Mouse (Mus musculus) cerebellum, postnatal 36 days (tissue): ENCODE results near the gene Cpvl.

Experiments used
- DNase-seq, 2 experiments: peaks; one replicate each; pipeline ENCODE4 v3.0.0; 2021 to 2022; ENCODE audit warnings: mixed read lengths in 2 of 2

Gene Cpvl

GRCm38 (mm10) chr6:53978571-53978970, at the start of gene Cpvl:
TSS of gene Cpvl (minus strand) at chr6:53978671.
- no peak for DNase-seq

DNA sequence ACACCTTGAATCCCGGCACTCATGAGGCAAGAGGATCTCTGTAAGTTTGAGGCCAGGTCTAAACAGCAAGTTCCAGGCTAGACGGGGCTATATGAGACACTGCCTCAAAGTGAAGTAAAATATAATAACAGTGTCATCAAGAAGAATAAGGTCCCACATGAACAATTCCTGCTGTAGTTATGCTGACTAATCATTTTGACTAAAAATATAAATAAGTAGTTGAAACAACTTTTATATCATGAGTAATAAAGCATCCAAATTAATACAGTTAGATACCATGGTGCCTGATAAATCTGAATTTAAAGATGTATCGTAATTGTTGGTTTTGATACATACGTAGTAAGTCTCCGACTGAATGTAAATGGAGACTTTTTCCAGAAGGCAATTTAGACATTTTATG, 45.4 kb upstream of the Cpvl start:
- no peak for DNase-seq

GRCm38 (mm10) chr6:54021123-54021789, 42.8 kb upstream of the Cpvl start:
- DNase-seq: no peak

GRCm38 (mm10) chr6:54018861-54019260, 40.4 kb upstream of the Cpvl start:
- no peak for DNase-seq

GRCm38 (mm10) chr6:54018038-54018437, 39.6 kb upstream of the Cpvl start:
- no peak for DNase-seq

DNA sequence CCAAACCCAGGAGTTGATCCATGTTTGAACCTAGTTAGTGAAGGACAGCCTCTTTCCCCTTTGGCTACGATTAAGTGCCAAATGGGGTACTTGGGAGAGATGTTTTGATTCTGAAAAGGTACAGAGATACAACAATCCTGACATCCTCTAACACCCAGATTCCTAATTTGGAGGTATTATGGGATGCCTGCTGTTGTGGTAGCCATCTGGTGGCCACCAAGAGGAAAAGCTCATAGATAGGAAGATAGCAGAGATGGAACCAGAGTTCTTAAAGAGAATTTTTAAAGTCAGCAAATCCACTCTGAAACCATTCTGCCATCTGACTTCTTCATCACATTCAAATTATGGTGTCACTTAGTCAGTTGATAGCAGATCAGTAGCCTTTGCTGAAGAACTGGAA, 33.7 kb upstream of the Cpvl start:
- no peak for DNase-seq

GRCm38 (mm10) chr6:54010362-54010761, 31.9 kb upstream of the Cpvl start:
- DNase-seq: no peak

- DNase-seq: no peak
These were observed 30.8 kb upstream of the Cpvl start for GRCm38 (mm10) chr6:54009293-54009692.

GRCm38 (mm10) chr6:54008448-54009120, 30.1 kb upstream of the Cpvl start:
- DNase-seq: peak in 1 of 2 experiments; percentile 22

- DNase-seq: no peak
These were observed 26.8 kb upstream of the Cpvl start for GRCm38 (mm10) chr6:54005302-54005701.

GRCm38 (mm10) chr6:53996226-53996955, 17.9 kb upstream of the Cpvl start:
- DNase-seq: no peak

GRCm38 (mm10) chr6:53995519-53995918, 17.0 kb upstream of the Cpvl start:
- DNase-seq: no peak

DNA sequence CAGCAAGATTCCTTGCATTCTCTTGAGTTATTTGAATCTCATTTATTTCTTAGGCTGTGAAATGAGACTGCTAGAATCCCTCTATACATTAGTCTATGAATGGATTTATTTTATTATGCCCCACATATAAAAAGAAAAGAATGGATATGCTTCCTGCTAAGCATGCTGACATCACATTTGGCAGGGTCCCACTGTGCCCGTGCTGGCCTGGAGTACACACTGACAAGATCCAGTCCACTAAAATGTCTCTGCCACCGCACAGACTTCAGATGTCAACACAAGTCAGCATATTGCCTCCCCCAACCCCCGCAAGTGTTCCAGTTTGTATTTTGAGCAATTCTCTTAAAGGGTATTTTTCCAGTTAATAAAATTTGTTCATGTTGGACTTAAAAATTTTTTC, 13.9 kb upstream of the Cpvl start:
- DNase-seq: peak; percentile 20 to 30

GRCm38 (mm10) chr6:53987235-53987634, 8.8 kb upstream of the Cpvl start:
- no peak for DNase-seq

DNA sequence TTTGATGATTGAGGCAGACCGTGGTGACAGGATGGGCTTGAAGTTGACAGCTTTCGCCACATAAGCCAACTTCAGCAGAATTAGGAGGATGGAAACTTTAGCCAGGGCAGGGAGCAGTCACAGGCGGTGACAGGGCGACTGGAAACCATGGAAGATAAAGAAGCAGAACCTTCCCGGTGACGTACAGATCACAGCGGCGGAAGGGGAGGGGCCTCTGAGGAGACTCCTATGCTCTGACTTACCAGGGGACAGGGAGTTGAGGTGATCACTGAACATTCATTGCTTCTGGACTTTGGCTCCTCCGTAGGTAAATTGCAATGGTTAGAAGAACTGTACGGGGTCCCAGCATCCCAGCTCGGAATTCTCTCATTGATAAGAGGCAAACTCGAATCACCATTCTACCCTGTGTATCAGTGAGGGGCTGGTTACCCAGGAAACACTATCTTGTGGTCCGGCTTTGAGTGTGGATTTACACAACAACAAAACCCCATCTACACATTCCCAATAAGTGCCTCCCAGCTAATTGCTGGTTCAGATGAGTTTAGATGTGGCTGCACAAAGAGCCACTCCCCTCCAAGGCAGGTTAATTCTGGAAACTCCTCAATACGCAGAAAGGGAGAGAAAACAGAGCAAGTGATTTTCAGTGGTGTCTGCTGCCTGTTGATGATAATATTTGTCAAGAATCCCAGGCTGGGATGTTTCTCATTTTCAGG, 8.0 kb upstream of the Cpvl start:
- DNase-seq: no peak

DNA sequence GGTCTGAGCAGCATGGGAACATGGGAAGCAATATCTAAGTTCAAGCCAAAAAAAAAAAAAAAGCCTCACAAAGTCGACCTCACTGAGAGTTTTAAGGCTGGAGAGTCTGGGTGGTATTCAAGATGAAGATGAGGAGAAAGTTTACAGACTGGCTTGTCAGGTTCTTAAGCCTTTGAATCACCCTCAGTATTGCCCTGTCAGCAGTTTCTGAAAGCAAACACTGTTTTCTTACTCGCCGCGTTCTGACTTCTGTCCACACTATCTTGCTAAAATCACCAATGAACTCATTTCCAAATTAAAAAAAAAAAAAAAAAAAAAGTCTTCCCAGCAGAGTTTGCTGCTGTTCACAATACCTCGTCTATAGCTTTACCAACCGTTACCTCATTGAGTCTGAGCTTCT, 5.3 kb upstream of the Cpvl start:
- DNase-seq: no peak

GRCm38 (mm10) chr6:53982612-53983011, 4.1 kb upstream of the Cpvl start:
- no peak for DNase-seq

DNA sequence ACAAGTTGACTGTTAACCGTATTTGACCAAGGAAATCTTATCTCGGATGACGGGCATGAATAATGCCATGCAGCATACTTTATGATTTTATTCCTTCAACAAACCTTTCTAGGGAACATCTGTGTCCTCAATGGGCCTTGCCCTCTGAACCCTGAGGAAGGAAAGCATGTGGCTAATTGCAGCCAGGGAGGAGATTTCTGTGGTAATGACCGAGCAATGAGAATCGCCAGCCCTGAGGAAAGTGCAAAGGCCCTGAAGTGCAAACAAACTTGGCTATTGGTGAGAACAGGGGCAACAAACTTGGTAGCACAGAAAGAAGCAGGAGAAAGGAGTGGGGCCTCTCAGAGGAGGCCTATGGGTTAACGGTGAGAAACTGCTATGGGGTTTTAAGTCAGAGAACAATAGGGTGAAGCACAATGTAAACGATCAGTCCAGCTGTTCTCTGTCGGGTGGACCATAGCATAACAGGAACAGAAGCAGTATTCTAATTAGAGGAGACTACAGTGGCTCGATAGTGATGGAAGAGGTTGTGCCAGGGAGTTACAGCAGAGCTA, 3.7 kb upstream of the Cpvl start:
- DNase-seq: no peak

- no peak for DNase-seq
These were observed 2.5 kb upstream of the Cpvl start for GRCm38 (mm10) chr6:53980817-53981480.

DNA sequence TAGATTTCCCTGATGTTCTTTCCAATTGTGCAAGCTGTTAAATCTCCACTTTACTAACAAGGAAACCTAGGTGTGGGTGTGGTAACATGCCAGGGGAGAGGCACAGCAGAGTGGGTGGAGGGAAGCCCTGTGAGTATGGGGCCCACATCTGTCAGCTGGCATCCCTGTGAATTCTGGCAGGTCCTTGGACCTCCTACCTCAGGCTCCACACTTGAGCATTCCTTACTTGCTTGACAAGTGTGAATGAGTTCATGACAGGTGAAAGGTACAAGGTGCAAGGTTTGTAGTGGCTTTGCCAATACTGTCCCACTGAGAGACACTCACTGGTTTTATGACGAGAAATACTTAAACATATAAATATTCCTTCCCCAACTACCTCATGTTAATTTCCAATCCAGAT, 4.4 kb downstream of the Cpvl start:
- no peak for DNase-seq

- no peak for DNase-seq
These were observed 5.0 kb downstream of the Cpvl start for GRCm38 (mm10) chr6:53973468-53973867.

DNA sequence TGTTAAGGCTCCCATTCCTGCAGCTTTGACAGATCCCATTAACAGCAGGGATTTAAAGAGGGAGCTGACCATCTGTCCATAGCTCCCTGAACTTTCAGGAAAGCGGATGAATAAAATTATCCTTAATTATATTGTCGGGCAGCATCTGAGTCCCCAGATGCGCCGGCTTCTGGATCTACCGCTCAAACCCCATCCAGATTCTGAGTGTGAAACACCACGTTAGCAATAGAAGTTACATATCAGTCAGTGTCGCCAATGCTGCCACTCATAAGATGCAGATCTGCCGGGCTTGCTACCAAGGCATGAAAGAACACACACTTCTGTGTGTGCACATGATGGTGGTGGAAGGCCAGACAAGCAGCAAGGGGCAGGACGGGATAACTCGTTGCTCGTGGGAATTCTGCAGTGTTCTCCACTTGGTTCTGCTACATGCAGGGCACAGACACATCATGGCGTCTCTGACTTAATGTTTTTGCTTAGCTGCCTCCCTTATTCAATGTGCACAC, 6.2 kb downstream of the Cpvl start:
- DNase-seq: peak; percentile 18 to 54
